Mouse (Mus musculus) common myeloid progenitor, adult 5-6 weeks (primary cell): ENCODE results near the gene Zkscan1. TPM values are rescaled to one million over a fixed set of nuclear protein-coding genes. Genes with fewer than 3 reads are reported as not detected.

Experiments used
- ATAC-seq: replicated peaks from 2 replicates; pipeline ENCODE4 v1.8.0; 2016; ENCODE audit warnings: low read depth, mild to moderate bottlenecking, moderate TSS enrichment, inconsistent platforms; ENCODE audit not compliant: poor library complexity, severe bottlenecking
- total RNA-seq: library from RNA; stranded (forward); fragments of 200-1000, 187-1606 nt; gene quantifications from 2 replicates; pipeline ENCODE4 v1.2.3, GENCODE M21; 2017

Zkscan1 gene
- total RNA-seq, 1 experiment from 2014 or later, result 44.2 TPM

DNA sequence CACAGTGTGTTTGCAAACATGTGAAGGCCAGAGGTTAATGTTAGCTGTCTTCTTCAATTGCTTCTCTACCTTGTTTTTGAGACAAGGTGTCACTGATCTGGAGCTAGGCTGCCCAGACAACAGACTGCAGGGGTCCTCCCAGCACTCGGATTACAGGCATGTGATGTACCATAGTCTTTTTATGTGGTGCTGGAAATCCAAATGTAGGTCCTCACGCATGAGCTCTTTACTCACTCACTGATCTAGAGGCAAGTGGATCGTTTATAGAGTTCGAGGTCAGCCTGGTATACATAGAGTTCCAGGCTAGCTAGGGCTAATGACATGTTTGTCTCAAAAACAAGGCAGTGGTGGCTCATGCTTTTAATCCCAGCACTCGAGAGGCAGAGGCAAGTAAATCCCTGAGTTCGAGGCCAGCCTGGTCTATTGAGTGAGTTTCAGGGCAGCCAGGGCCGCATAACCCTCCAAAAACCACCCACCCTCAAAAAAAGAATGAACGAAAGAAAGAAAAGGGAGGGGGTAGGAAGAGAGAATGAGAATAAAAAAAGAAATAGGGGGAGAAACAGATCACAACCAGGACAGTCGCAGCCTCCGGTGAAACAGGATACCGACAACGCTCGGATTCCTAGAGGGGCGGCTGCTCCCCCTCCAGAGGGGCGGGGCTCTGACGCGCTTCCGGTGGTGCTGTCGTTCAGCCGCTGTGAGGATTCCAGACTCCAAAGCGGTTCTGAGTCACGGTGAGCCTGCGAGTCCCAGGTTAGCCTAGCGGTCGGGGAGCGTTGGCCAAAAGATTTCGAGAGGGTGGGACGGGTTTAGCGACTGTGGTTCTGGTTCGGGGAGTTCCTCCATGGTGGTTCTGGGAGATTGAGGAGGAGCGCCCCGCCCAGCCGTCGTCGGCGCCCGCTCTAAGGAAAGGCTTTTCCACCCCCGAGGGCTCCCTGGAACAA, 31.6 kb downstream of the Zkscan1 start, which contains the start of gene Zscan21:
Gene Zscan21, plus strand, starts transcription at position 649 of the 944 bp plus-strand sequence.
- ATAC-seq, result peak; percentile 99

- ATAC-seq, result 0 out of 2 replicates have a peak, but pooled peaks have one; percentile 13
Observed at GRCm38 (mm10) chr5:138117199-138118015, 32.5 kb downstream of the Zkscan1 start.

- no peak for ATAC-seq
Observed at GRCm38 (mm10) chr5:138118041-138118440, 33.2 kb downstream of the Zkscan1 start.

- no peak for ATAC-seq
Observed at GRCm38 (mm10) chr5:138132425-138133064, 47.7 kb downstream of the Zkscan1 start.

DNA sequence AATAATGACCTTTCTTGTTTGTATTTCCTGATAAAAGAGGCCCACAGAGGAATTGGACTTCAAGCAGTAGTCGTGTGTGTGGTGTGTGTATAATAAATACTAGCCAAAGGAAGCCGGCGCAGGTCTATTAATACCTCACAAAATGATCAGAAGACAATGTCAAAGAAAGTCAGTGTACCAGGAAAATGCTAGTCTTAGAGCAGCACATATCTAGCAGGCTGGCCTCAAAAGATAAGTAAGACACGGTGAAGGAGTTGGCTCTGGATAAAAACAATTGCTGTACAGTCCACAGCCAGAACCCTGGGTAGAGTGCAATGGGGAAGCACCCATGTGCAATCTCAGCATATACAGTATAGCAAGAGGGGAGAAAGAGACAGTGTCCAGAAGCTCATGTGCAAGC, 52.4 kb downstream of the Zkscan1 start:
- peak; percentile 48 for ATAC-seq

DNA sequence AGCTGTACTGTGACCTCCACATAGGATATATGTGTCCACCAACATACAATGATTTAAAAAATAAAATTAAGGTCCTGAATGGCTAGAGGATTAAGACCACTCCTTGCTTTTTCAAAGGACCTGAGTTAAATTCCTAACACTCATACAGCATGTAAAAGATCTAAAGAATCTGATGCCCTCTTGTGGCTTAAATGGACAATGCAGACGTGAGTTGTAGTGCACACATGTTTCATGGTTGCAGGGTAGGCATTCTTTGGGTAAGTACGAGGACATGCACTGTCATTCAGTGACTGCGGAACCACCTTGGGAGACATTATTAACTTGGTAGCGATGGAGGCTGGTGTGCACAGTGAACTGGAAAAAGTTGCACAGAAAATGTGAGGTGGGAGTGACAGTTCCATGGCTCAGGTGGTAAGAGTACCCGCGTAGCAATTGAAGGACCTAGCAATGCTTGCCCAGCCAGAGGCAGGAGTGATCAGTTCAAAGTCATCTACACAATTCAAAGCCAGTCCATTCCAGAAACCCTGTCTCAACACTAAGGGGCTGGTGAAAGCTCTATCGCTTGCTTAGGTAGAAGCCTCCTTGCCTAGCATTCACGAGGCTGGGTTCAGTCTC, 53.2 kb downstream of the Zkscan1 start:
- ATAC-seq, result peak; percentile 89

- peak; percentile 36; the same call in 1 of the 2 replicates for ATAC-seq
Observed at GRCm38 (mm10) chr5:138138585-138138984, 53.7 kb downstream of the Zkscan1 start.

GRCm38 (mm10) chr5:138154390-138154789, 69.5 kb downstream of the Zkscan1 start:
- no peak for ATAC-seq

DNA sequence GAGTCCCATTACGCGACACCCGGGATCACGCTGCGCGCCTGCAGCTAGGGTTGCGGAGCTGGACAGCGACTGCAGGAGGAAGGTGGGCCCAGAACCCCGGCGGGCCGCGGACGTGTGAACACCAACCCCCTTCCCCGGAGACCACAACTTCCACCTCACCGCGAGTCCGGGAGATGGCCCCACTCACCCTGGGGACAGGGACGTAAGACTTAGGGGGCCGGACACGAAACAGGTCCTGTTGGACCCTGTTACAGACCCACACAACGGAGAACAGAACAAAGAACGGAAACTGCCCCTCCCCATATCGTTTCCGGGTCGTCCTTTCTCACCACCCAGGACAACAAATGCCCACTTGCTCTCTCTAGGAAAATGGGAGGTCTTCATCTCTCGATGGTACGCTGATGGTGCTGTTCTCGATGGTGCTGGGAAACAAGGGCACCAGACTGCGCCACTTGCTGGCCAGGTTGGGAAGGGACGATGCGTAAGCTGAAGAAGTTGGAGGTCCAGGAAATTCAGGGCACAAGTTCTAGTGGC, 70.6 kb downstream of the Zkscan1 start, which contains the start of gene Zfp113:
Gene Zfp113, minus strand, starts transcription at position 302 of the 534 bp plus-strand sequence.
- peak; percentile 97 for ATAC-seq

Other genes starting within 250 kb of the Zkscan1 start
- gene Pilra, start 248.8 kb upstream of the Zkscan1 start, total RNA-seq, result 0.69 and 2.1 TPM in 2 replicates
- 2.0 and 2.2 TPM in 2 replicates for gene Pilrb1, start 227.0 kb upstream of the Zkscan1 start, total RNA-seq
- 0.05 and 1.7 TPM in 2 replicates for gene Pilrb2, start 213.3 kb upstream of the Zkscan1 start, total RNA-seq
- gene Cyp3a13, start 163.5 kb upstream of the Zkscan1 start, total RNA-seq, result not detected in 2 replicates
- not detected in 2 replicates for gene Gjc3, start 122.0 kb upstream of the Zkscan1 start, total RNA-seq
- not detected in 2 replicates for gene Azgp1, start 103.6 kb upstream of the Zkscan1 start, total RNA-seq
- gene Smok3a, start 63.8 kb upstream of the Zkscan1 start, total RNA-seq, result not detected in 2 replicates
- not detected in 2 replicates for gene Smok3b, start 63.7 kb upstream of the Zkscan1 start, total RNA-seq
- gene Smok3c, start 31.9 kb upstream of the Zkscan1 start, total RNA-seq, result not detected in 2 replicates
- gene Zscan21, start 31.8 kb downstream of the Zkscan1 start, total RNA-seq, result 16.6 and 20.7 TPM in 2 replicates
- gene Zfp113, start 70.7 kb downstream of the Zkscan1 start, total RNA-seq, result 8.9 and 10.2 TPM in 2 replicates
- 30.2 and 54.0 TPM in 2 replicates for gene Cops6, start 76.0 kb downstream of the Zkscan1 start, total RNA-seq
- 23.0 and 33.7 TPM in 2 replicates for gene Ap4m1, start 86.9 kb downstream of the Zkscan1 start, total RNA-seq
- gene Mcm7, start 87.3 kb downstream of the Zkscan1 start, total RNA-seq, result 456 and 545 TPM in 2 replicates
- gene Taf6, start 102.4 kb downstream of the Zkscan1 start, total RNA-seq, result 28.2 and 30.8 TPM in 2 replicates
- gene Cnpy4, start 102.4 kb downstream of the Zkscan1 start, total RNA-seq, result 37.3 and 41.4 TPM in 2 replicates
- gene Mblac1, start 109.2 kb downstream of the Zkscan1 start, total RNA-seq, result 2.2 and 7.7 TPM in 2 replicates
- gene Nxpe5, start 140.8 kb downstream of the Zkscan1 start, total RNA-seq, result 2.9 and 3.3 TPM in 2 replicates
- 31.0 and 43.3 TPM in 2 replicates for gene Lamtor4, start 170.4 kb downstream of the Zkscan1 start, total RNA-seq
- gene BC037034, start 178.9 kb downstream of the Zkscan1 start, total RNA-seq, result 28.9 and 34.1 TPM in 2 replicates
- 0.34 TPM in 1 of 2 replicates, not detected in the other for gene Gal3st4, start 187.8 kb downstream of the Zkscan1 start, total RNA-seq
- not detected in 2 replicates for gene Gm43720, start 194.9 kb downstream of the Zkscan1 start, total RNA-seq
- gene Gpc2, start 194.9 kb downstream of the Zkscan1 start, total RNA-seq, result 5.3 and 7.1 TPM in 2 replicates
- gene Stag3, start 195.2 kb downstream of the Zkscan1 start, total RNA-seq, result 2.9 and 8.7 TPM in 2 replicates